Mouse (Mus musculus): ENCODE measurements around the gene Ap1m2.

DNA sequence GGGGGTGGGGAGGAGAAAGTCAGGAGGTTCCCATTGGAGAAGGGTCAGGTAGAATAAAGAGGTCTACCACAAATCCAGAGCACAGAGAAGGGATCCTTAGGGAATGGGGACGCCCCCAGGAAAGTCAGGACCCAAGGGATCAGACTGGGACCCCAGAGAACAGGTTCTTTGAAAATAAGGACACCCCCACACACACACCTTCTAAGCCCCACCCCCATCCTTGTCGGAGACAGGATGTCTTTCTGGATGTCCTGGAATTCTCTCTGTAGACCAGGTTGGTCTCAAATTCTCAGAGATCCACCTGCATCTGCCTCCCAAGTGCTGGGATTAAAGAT lies 22.8 kb downstream of the Ap1m2 start:
- TF ChIP-seq CTCF (IDR thresholded peaks at IDR 0.05; ENCODE audit: low read depth, low read length) (no peak), POLR2A (IDR thresholded peaks at IDR 0.05; ENCODE audit: extremely low read depth, insufficient read depth, low read length) (no peak)

All from liver, adult 2 months (tissue).